Mouse (Mus musculus) embryonic fibroblast, embryonic 13.5 days (primary cell): ENCODE data around the gene Sox15. TPM values are rescaled to one million over a fixed set of nuclear protein-coding genes. Genes with fewer than 3 reads are reported as not detected.

Experiments
- H3K27ac ChIP-seq: 2 replicates; pipeline ENCODE4 v1.5.1; 2012; ENCODE audit warnings: low read length, control low read depth, inconsistent platforms; ENCODE audit not compliant: insufficient read depth
- H3K4me1 ChIP-seq: 2 replicates; pipeline ENCODE4 v1.6.1; 2011; ENCODE audit warnings: low read length; ENCODE audit not compliant: control insufficient read depth, insufficient read depth
- H3K4me3 ChIP-seq: 2 replicates; pipeline ENCODE4 v1.5.1; 2011; ENCODE audit warnings: mild to moderate bottlenecking, control low read depth, low read length; ENCODE audit not compliant: insufficient read depth
- CTCF ChIP-seq: IDR thresholded peaks from 2 replicates; pipeline ENCODE4 v1.5.1; 2011; ENCODE audit warnings: mild to moderate bottlenecking, control low read depth, low read length, moderate library complexity, borderline replicate concordance; ENCODE audit not compliant: insufficient read depth
- POLR2A ChIP-seq: IDR thresholded peaks from 2 replicates; pipeline ENCODE4 v1.6.1; 2011; ENCODE audit warnings: low read depth, mild to moderate bottlenecking, control low read depth, low read length, moderate library complexity
- polyA plus RNA-seq: library from polyadenylated mRNA; stranded (reverse); fragments of >200 nt; gene quantifications from 2 replicates; pipeline ENCODE4 v1.2.4, GENCODE M21; 2011; ENCODE audit warnings: low read depth; ENCODE audit not compliant: missing spikeins, insufficient read length

The Sox15 gene
- polyA plus RNA-seq, 1 experiment, result not detected

DNA sequence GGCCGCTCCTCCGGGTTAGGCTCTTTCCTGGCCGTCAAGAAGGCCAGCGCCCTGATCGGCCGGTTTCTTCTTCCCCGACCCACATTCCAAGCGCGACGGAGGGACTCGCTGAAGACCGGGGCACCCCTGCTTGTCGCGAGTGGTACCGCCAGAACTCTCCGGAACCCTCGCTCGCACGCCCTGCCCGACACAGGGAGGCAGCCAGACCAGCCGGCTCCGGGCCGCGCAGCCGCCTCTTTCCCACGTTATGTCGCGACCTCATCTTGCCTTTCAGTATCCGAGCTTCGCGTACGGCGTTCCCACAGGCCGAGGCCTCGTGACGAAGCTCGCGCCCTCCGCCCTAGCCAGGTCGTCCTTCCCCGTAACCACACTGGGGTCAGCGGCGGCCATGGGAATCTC, 16.6 kb downstream of the Sox15 start:
- Histone ChIP-seq H3K4me3 (peak overlapping the region; percentile 100), H3K4me1 (no peaks in the 10 kb centered on the region), H3K27ac (peak overlapping the region; percentile 86)
- no peak for TF ChIP-seq CTCF
- no peak for TF ChIP-seq POLR2A

DNA sequence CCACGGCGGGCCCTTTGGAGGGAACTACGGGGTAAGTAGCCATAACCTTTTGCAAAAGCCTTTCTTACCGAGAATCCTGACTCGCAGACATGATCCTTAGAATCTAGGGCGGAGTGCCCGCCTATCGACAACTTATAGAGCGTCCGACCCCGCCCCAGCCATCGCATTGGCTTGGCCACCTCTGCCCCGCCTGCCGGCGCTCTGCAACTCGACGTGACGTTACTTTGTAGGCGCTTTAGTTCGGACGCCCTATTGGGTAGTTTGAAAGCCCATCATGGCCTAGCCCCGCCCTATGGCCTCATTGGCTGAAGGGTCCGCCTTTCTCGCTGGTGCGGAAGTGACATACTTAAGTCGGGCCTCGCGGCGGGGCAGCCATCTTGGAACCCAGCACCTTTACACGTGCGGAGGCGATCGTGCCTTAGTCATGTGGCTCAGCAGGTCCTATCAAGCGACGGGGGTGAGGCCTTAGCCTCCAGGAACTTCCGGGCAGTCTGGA, 17.1 kb downstream of the Sox15 start, which contains the start of gene Eif4a1:
Eif4a1 (minus strand) TSS at position 213 of the 496 bp plus-strand sequence.
- Histone ChIP-seq H3K4me1 (no peaks in the 10 kb centered on the region), H3K4me3 (peak within 1 kb of the TSS; percentile 100), H3K27ac (peak within 1 kb of the TSS; percentile 86)
- TF ChIP-seq CTCF (no peak), POLR2A (peak; percentile 99)

DNA sequence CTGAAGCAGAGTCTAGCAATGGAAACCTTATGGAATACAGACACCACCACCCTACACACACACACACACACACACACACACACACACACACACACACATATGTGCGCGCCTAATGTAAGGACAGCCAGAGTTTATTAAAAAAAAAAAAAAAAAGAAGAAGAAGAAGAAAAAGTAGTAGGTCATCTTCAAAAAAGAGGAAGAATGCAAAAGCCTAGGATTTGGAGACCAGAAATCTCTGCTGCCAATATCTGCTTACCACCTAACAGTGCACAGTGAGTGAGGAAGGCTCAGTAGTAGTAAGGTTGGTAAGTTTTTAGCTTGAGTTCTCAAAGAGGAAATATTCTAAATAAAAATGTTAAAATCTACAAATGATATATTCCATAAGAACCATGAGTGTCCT, 24.0 kb downstream of the Sox15 start:
- Histone ChIP-seq H3K4me1 (peaks cover 7% of the 10 kb centered on the region), H3K27ac (no peak overlapping the region), H3K4me3 (no peak overlapping the region)
- TF ChIP-seq CTCF, result no peak
- TF ChIP-seq POLR2A, result no peak

DNA sequence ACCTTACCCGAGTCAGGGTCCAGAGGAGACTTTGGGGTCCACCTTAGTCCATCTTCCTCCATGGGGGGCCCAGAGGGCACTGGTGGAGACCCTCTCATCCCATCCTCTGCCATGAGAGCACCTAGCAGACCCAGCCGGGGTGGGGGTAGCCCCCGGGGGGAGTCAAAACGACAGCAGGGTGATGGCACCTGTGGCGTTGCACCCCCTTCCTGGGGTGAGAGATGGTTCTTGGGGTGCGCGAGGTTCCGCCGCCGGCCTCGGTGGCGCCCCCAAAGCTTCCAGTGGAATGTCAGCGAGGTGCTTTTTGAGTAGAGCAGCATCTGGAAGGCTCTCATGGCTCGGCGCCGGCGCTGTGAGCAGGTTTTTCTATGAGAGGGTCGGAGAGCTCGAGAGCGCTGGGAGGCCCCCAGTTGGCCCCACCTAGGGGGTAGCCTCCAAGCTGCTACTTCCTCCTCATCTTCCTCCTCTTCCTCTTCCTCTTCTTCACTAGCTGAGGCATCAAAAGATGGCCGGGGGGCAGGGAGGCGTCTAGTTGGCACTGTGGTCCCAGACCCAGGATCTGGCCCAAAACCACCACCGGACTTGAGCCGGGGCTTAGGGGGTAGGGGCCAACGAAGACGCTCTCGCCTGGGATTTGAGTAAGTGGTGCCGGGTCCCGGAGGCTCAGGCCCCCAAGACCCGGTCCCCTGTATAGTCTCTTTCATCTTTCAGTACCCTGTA, 25.2 kb downstream of the Sox15 start:
- no peak overlapping the region for H3K27ac ChIP-seq
- TF ChIP-seq CTCF (no peak), POLR2A (no peak)
- H3K4me1 ChIP-seq, result peaks cover 7% of the 10 kb centered on the region

DNA sequence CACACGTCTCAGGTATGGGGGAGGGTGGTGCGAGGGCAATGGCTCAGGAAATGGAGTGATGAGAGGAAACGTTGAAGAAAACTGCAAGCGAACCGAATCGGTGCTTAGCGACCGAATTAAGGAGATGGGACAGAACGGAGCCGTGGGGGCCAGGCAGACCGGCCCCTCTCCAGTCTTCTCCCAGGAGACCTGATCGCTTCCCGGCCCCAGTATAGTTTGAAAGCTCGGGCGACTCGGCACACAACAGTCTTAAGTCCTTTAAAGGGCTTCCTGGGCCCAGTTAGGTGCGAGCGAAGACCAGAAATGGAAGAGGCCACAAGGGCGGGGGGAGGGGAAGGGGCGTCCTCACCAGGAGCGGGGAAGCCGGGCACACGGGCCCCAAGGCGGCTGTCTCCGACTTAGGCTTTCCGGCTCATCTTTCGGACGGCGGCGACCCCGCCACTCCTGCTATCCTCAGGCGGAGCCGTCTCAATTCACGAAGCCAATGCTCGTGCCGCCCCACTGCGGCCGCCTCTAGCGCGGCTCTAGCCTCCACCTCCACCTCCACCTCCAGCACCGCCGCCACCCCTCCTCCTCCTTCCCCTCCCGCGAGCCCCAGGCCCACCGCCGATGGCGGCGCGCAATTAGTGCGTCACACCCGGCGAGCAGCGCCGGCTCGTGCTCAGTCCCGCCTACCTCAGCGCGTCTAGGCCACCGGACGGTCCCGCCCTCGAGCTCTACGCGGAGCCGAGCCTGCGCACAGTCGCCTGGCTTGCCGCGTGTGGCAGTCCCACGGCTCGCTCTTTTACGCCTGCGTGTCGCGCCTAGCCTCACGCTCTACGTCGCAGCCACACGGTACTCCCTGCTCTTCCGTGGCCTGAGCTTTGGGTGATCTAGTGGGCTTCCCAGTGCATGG, 26.4 kb downstream of the Sox15 start, which contains the start of gene Senp3:
Senp3 (minus strand) TSS at position 771 of the 895 bp plus-strand sequence.
- Histone ChIP-seq H3K4me1 (peaks cover 9% of the 10 kb centered on the region), H3K27ac (peak within 1 kb of the TSS; percentile 95), H3K4me3 (peak within 1 kb of the TSS; percentile 96)
- TF ChIP-seq CTCF (no peak), POLR2A (peak; percentile 95)

More for the DNA sequence above, 25.2 kb downstream of the Sox15 start:
- H3K4me3 ChIP-seq, result peak overlapping the region; percentile 96

DNA sequence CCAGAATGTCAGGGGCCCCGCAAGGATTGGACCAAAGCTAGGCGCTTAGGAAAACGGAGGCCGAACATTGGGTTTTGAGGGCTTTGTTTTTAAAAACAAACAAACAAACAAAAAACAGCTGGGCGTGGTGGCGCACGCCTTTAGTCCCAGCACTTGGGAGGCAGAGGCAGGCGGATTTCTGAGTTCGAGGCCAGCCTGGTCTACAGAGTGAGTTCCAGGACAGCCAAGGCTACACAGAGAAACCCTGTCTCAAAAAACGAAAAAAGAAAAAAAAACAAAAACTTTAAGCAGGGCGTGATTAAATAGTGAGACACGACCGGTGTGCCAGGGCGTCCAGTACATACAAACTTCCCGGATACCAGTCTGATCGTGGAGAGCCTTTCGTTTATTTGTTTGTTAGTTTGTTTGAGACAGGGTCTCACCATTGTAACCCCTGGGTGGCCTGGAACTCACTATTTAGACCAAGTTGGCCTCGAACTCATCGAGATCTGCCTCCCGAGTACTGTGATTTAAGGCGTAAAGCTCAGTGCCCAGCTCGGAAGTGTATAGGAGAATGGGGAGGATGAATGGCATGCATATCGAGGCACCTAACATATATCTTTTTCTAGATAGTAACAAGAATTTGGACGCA, 27.2 kb downstream of the Sox15 start:
- 0 out of 2 replicates have a peak, but pooled peaks have one; percentile 18 for TF ChIP-seq POLR2A
- no peak for TF ChIP-seq CTCF
- Histone ChIP-seq H3K4me3 (peak overlapping the region; percentile 54), H3K4me1 (peaks cover 10% of the 10 kb centered on the region), H3K27ac (peak overlapping the region; percentile 85)

DNA sequence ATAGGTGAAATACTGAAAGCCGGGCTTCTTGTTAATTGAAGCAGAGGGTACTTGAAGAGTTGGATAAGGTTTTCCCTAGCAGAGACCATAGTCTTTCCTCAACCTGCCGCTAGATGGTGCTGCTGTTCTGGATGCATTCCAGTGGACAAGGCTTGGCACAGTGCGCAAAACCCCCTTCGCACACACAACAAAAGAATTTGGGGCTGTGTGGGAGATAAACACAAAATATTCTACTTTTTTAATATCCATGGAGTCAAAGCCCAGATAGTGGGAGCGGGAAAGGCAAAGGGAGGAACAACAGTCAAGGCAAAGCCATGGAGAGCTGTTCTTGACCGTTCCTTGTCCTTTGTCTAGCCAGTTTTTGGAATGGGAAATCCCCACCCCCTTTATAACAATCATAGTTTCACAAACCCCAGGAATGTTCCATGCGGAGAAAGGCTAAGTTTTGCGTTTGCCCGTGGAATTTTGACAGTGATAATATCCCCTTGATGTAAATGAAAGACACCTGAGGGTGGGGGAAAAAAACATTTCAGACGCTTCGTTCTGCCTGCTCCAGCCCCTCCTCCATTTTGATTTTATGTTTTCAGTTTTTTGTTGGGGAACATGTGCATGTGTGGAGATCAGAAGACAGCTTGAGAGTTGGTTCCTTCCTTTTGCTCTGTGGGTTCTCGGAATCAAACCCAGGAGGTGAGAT, 27.9 kb downstream of the Sox15 start:
- TF ChIP-seq CTCF, result peak; percentile 93
- TF ChIP-seq POLR2A, result peak; percentile 29; the same call in 1 of the 2 replicates
- Histone ChIP-seq H3K27ac (peak overlapping the region; percentile 95), H3K4me1 (peaks cover 10% of the 10 kb centered on the region), H3K4me3 (no peak overlapping the region; the same call in 1 of the 2 replicates)

DNA sequence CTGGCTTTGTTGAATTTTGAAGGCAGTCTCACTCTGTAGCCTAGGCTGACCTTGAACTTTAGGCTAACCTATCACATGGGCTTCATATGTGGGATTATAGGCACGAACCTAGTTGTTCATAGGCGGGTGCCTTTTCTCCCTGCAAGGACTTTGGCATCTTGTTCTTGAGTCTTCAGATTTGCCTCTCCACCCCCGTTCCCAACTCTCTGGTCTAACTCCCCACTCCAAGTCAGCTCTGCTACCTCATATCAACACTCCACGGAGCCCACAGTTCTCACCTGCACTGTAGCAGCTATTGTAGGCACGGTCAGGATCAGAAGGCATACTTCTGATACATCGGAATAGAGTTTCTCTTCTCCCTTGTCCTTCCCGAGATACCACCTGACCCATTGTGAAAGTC, 28.5 kb downstream of the Sox15 start:
- no peak overlapping the region for H3K4me3 ChIP-seq
- H3K27ac ChIP-seq, result peak overlapping the region; percentile 95
- TF ChIP-seq CTCF (no peak), POLR2A (no peak)
- H3K4me1 ChIP-seq, result peaks cover 10% of the 10 kb centered on the region

DNA sequence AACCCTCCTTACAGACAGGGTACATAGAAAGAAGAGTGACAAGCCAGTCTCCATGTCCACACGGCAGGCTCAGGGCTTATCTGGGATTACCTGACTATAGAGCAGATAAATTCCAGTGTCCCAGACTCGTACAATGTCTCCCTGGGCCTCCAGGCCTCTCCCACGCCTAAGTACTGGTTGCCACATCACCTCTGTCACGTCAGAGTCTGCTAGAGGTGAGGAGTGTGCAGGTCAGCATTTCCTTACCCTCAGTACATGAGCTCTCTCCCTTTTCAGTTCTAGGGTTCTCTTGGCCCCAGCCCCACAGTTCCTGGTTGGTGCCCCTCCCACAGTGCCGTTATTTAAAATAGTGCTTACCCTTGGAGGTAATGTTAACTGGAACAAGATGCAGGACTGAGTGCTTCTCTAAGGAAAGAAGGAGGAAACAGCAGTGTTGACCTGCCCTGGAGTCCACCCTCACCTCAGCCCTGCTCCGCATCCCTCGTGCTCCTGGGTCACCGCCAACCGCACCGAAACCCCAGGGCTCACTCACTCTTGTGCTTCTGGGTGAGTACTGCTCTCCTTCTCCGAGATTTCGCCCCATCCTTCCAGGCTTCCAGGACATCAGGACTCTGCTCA, 29.1 kb downstream of the Sox15 start:
- Histone ChIP-seq H3K4me1 (peaks cover 10% of the 10 kb centered on the region), H3K27ac (no peak overlapping the region), H3K4me3 (no peak overlapping the region)
- TF ChIP-seq CTCF, result no peak
- no peak for TF ChIP-seq POLR2A
